In genomic region chr1:185253140-185253892, GRCm38 (mm10) we compare ENCODE assay signal across 8 mouse cellular contexts. TPM values are rescaled to one million over a fixed set of nuclear protein-coding genes. Genes with fewer than 3 reads are reported as not detected.
A peak's percentile ranks its signal among the peaks of the same experiment; 100 is the strongest.
DNase-seq lines count a peak whose midpoint lies in the region; ATAC-seq and TF ChIP-seq lines count a peak whose summit lies in the region.
"Had no signal": no experiment of that assay in that cellular context is flagged by ENCODE, and none has a peak within 500 bp of the region (broad histone marks: within the 10 kb centered on the region; RNA-seq: fewer than 3 reads in every experiment).

No protein-coding gene starts in this region.

- no peaks in the 10 kb centered on the region for H3K27me3 ChIP-seq in lung, embryonic 15.5 days
- H3K27me3 ChIP-seq in forebrain, embryonic 14.5 days (replicated peaks; ENCODE audit: control insufficient read depth, insufficient read depth, low read length): no peaks in the 10 kb centered on the region
- H3K27me3 ChIP-seq in intestine, embryonic 16.5 days (replicated peaks; ENCODE audit: control insufficient read depth, insufficient read depth, low read length): no peaks in the 10 kb centered on the region
- H3K27me3 ChIP-seq: midbrain, embryonic 12.5 days had no signal

- peaks cover 38% of the 10 kb centered on the region for H3K36me3 ChIP-seq in lung, embryonic 15.5 days
- H3K36me3 ChIP-seq in forebrain, embryonic 14.5 days (ENCODE audit: control insufficient read depth, insufficient read depth, low read length): peaks cover 56% of the 10 kb centered on the region
- peaks cover 7% of the 10 kb centered on the region; the same call in 1 of the 2 replicates for H3K36me3 ChIP-seq in intestine, embryonic 16.5 days (ENCODE audit: control insufficient read depth, insufficient read depth, low read length)

- H3K4me2 ChIP-seq in lung, embryonic 15.5 days: no peak overlapping the region
- H3K4me2 ChIP-seq in forebrain, embryonic 14.5 days (ENCODE audit: low read length): no peak overlapping the region
- no peak overlapping the region for H3K4me2 ChIP-seq in intestine, embryonic 16.5 days (ENCODE audit: low read depth, low read length)
- H3K4me2 ChIP-seq: midbrain, embryonic 12.5 days had no signal

- 50% methylated on average over 12 of the region's 12 CpGs for WGBS in lung, embryonic 15.5 days
- 46% methylated on average over 12 of the region's 12 CpGs for WGBS in lung, adult 2 months
- 37% methylated on average over 12 of the region's 12 CpGs for WGBS in forebrain, embryonic 14.5 days
- WGBS in intestine, embryonic 16.5 days: 42% methylated on average over 12 of the region's 12 CpGs

- peak; percentile 31; the same call in 1 of the 2 replicates for ATAC-seq in lung, embryonic 15.5 days (ENCODE audit: borderline replicate concordance, extremely low read depth, low FRiP score, low TSS enrichment)
- peak; percentile 82 for ATAC-seq in forebrain, embryonic 14.5 days
- peak; percentile 95 for ATAC-seq in intestine, embryonic 16.5 days
- ATAC-seq in megakaryocyte-erythroid progenitor cell, adult 5-6 weeks (replicated peaks; ENCODE audit: low FRiP score, low TSS enrichment, poor library complexity, severe bottlenecking): no peak

- H3K9ac ChIP-seq in lung, embryonic 15.5 days: no peak overlapping the region
- H3K9ac ChIP-seq in forebrain, embryonic 14.5 days (ENCODE audit: low read length): no peak overlapping the region
- no peak overlapping the region for H3K9ac ChIP-seq in intestine, embryonic 16.5 days (ENCODE audit: low read depth, low read length)
- H3K9ac ChIP-seq: midbrain, embryonic 12.5 days had no signal

- TF ChIP-seq POLR2A in lung, adult 2 months (IDR thresholded peaks at IDR 0.05; ENCODE audit: borderline replicate concordance, extremely low read depth, low read depth, low read length): no peak

- no peak overlapping the region for H3K4me3 ChIP-seq in lung, embryonic 15.5 days
- no peak overlapping the region for H3K4me3 ChIP-seq in lung, adult 2 months (replicated peaks; ENCODE audit: extremely low read depth, low read depth, low read length)
- no peak overlapping the region for H3K4me3 ChIP-seq in forebrain, embryonic 14.5 days (ENCODE audit: low read depth, low read length)
- no peak overlapping the region for H3K4me3 ChIP-seq in intestine, embryonic 16.5 days (ENCODE audit: low read length)
- H3K4me3 ChIP-seq: midbrain, embryonic 12.5 days had no signal

- TF ChIP-seq CTCF in lung, adult 2 months (IDR thresholded peaks at IDR 0.05; ENCODE audit: insufficient read depth, low read length): no peak

- H3K4me1 ChIP-seq in lung, embryonic 15.5 days: peaks cover 9% of the 10 kb centered on the region; the same call in 1 of the 2 replicates
- H3K4me1 ChIP-seq in lung, adult 2 months (ENCODE audit: control insufficient read depth, insufficient read depth, low read length): peaks cover 7% of the 10 kb centered on the region
- H3K4me1 ChIP-seq in forebrain, embryonic 14.5 days (ENCODE audit: control insufficient read depth, insufficient read depth, low read length): no peaks in the 10 kb centered on the region
- H3K4me1 ChIP-seq in intestine, embryonic 16.5 days (ENCODE audit: control insufficient read depth, insufficient read depth, low read length): peaks cover 17% of the 10 kb centered on the region; the same call in 1 of the 2 replicates

- no peak for DNase-seq in lung, adult 2 months
- DNase-seq in forebrain, embryonic 14.5 days (ENCODE audit: low spot score): peak; percentile 82
- peak; percentile 30 for DNase-seq in lung, postnatal 14 days
- DNase-seq in embryo, embryonic 10.5 days (ENCODE audit: low spot score): no peak

- no peaks in the 10 kb centered on the region for H3K9me3 ChIP-seq in lung, embryonic 15.5 days
- H3K9me3 ChIP-seq in forebrain, embryonic 14.5 days (replicated peaks; ENCODE audit: control insufficient read depth, low read length): no peaks in the 10 kb centered on the region
- H3K9me3 ChIP-seq in intestine, embryonic 16.5 days (ENCODE audit: control insufficient read depth, low read length): no peaks in the 10 kb centered on the region
- H3K9me3 ChIP-seq: midbrain, embryonic 12.5 days had no signal

- H3K27ac ChIP-seq in lung, embryonic 15.5 days: no peak overlapping the region
- H3K27ac ChIP-seq in forebrain, embryonic 14.5 days (ENCODE audit: low read depth, low read length): peak overlapping the region; percentile 44
- peak overlapping the region; percentile 84 for H3K27ac ChIP-seq in intestine, embryonic 16.5 days (ENCODE audit: low read length)
- H3K27ac ChIP-seq: midbrain, embryonic 12.5 days had no signal

RNA-seq across cellular contexts. Expression of gene Rab3gap2, which starts 49.4 kb away (rescaled TPM):
- polyA plus RNA-seq in lung, embryonic 15.5 days (2015; fragmentation: Nextera tagmentation; extraction: Ambion mirVana): 20.8 and 20.9 TPM in 2 replicates
- polyA plus RNA-seq in lung, adult 2 months (2012; rRNA removed): 16.2 and 20.3 TPM in 2 replicates
- polyA plus RNA-seq in forebrain, embryonic 14.5 days (2014; fragmentation: Nextera tagmentation; extraction: Ambion mirVana): 18.2 and 22.9 TPM in 2 replicates
- polyA plus RNA-seq in intestine, embryonic 16.5 days (2015; fragmentation: Nextera tagmentation; extraction: Ambion mirVana): 25.4 and 27.3 TPM in 2 replicates
- 40.5 and 55.1 TPM in 2 replicates for total RNA-seq in megakaryocyte-erythroid progenitor cell, adult 5-6 weeks (2014; fragmentation: Nextera tagmentation)
- 41.1 and 41.6 TPM in 2 replicates for total RNA-seq in megakaryocyte-erythroid progenitor cell, adult 5-6 weeks (2017)

Comparison
In these comparisons a context has a peak if more than half of its experiments do, and no peak if none do; other contexts are left out.
1. DNase-seq: peak in forebrain, embryonic 14.5 days (single experiment) and lung, postnatal 14 days (single experiment); none in lung, adult 2 months (single experiment) and embryo, embryonic 10.5 days (single experiment).